Mouse (Mus musculus): ENCODE results near the gene Sptbn1.

Sptbn1 gene

GRCm38 (mm10) chr11:30126840-30127239 lies 141.1 kb downstream of the Sptbn1 start:
- peak; percentile 45 for DNase-seq (ENCODE audit: low read depth)

GRCm38 (mm10) chr11:30118038-30118437 lies 149.9 kb downstream of the Sptbn1 start:
- DNase-seq (ENCODE audit: low read depth) = no peak

DNA sequence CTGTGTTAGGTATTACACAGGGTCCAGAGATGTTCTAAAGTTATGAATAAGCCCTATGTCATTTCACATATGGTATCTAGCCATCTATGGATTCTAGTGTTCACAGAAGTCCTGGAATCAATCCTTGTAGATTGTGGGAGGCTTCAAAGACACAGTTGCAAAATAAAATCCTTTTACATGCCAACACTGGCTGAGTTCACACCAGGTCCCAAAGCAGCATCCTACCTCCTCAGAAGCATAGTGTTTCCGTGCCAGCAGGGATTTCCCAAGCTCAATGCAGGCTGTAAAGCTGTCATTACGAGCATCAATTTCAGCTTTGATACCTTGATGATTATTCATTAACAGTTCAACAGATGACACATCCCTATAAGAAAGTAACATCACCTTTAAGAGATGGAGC lies 154.3 kb downstream of the Sptbn1 start:
- DNase-seq (ENCODE audit: low read depth) = no peak

DNA sequence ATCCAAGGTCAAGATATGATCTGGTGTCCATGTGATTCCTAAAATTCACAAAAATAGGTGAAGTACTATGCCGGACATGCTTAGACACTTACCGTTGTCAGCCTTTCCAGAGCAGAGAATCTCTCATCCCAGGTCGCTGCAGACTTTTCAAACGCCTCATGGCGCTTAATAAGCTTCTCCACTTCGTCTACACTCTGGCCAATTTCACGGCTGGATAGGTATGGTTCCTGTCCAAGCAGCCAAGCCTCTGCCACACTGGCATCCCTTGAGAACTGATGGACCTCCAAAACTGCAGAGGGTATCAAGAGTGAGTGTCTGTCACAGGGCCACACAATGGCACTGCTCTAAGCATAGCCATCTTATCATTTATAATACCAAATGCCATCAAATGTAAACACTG lies 157.3 kb downstream of the Sptbn1 start:
- no peak for DNase-seq (ENCODE audit: low read depth)

DNA sequence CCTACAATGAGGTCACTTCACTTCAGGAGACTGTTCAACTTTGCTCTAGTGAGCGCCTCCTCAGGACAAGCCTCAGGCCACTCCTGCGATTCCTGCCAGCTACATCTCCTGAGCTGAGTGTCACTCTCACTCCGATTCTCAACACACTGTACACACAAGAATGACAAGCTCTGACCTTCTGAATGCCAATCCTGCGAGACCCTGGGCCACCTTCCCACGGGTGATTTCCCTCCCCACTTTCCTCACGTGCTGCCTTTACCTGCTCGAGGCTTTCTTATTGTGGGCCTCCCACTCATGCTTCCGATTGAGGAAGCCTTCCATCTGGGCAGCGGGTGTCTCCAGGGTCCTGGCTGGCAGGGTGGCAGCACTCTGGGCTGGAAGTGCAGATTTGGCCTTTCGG lies 163.8 kb downstream of the Sptbn1 start:
- DNase-seq (ENCODE audit: low read depth) = no peak

DNA sequence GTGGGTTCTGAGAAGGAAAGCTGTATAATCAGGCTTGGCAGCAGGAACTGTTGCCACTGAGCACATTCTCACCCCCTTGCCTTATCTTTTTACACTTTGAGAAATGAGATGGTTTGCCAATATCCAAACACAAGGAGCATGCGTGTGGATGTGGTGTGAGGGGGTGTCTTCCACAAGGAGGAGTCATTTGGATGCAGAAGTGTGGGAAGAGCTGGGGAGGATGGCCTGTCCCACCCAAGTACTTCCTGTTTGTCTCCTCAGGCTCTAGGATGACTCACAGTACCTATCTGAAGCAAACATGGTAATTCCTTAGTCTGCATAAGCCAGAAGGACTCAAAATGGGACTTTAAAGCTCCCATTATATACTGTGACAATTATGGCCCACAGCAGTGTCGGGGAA lies 165.4 kb downstream of the Sptbn1 start:
- no peak for DNase-seq (ENCODE audit: low read depth)

- DNase-seq (ENCODE audit: low read depth) = no peak
These were observed 166.2 kb downstream of the Sptbn1 start for GRCm38 (mm10) chr11:30101796-30102195.

DNA sequence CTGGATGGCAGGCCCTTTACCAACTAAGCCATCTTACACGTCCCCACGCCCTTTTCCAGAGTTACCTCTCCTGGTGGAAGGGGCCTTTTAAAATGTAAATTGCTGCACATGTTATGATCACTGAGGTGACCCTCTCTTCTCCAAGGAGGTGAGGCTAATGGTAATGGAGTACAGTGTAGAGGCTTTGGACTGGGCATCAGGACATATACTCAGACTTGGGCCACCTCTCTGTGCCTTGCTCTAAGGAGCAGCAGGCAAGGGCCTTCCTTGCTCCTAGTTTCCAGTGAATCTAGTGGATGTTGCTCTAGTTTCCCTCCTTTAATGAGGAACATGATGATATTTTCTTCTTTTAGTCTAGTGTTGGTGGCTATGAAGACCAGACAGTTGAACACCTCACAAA lies 166.8 kb downstream of the Sptbn1 start:
- no peak for DNase-seq (ENCODE audit: low read depth)

GRCm38 (mm10) chr11:30099916-30100315 lies 168.1 kb downstream of the Sptbn1 start:
- DNase-seq (ENCODE audit: low read depth) = no peak

DNA sequence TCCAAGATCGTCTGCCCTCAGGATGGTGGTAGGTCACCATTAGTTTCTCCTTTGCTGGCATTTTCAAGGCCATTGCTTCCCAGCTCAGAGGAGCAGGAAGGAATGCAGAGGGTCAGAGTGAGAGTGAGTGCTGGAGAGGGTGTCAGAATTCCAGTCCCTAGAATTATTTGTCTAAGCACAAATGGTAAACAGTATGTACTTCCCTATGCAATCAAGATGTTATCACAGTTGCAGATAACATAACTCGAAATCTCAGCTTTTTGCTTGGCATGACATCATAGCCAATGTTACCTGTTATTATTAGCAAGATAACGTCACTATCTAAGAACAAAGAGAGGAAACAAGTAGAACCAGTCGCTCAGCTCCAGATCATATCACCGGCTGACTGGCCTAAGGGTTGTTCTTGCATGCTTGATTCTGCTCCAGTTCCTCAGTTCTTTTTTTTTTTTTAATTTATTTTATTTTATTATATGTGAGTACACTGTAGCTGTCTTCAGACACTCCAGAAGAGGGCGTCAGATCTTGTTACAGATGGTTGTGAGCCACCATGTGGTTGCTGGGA lies 172.7 kb downstream of the Sptbn1 start:
- DNase-seq (ENCODE audit: low read depth) = no peak

DNA sequence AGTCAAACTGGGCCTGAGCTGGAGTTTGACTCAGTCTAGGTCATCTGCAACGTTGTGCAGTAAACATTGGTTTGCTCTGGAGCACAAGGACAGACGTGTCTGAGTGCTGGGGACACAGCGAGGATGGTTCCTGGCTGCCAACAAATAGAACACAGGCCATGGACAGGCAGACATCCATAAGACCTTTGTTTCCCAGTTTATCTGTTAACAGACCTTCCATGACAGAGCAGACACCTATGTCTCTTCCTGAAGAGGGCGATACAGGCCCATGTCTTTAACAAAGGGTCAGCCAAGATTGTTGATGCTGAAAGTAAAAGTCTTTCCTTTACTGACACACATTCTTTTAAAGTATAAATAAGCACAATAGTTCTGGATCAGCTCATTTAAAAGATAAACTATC lies 176.1 kb downstream of the Sptbn1 start:
- peak; percentile 59 for DNase-seq (ENCODE audit: low read depth)

- no peak for DNase-seq (ENCODE audit: low read depth)
These were observed 182.9 kb downstream of the Sptbn1 start for GRCm38 (mm10) chr11:30085114-30085513.

GRCm38 (mm10) chr11:30057299-30057698 lies 210.7 kb downstream of the Sptbn1 start:
- DNase-seq (ENCODE audit: low read depth) = peak; percentile 36
